Mouse (Mus musculus): ENCODE measurements around the gene Tbc1d30. TPM values are rescaled to one million over a fixed set of nuclear protein-coding genes. Genes with fewer than 3 reads are reported as not detected.

The Tbc1d30 gene
- 5.6 TPM for polyA plus RNA-seq (2014; fragmentation: Illumina TruSeq; extraction: RNeasy Lipid Tissue Mini Kit (QIAGEN cat#74804); ENCODE audit: low replicate concordance)

DNA sequence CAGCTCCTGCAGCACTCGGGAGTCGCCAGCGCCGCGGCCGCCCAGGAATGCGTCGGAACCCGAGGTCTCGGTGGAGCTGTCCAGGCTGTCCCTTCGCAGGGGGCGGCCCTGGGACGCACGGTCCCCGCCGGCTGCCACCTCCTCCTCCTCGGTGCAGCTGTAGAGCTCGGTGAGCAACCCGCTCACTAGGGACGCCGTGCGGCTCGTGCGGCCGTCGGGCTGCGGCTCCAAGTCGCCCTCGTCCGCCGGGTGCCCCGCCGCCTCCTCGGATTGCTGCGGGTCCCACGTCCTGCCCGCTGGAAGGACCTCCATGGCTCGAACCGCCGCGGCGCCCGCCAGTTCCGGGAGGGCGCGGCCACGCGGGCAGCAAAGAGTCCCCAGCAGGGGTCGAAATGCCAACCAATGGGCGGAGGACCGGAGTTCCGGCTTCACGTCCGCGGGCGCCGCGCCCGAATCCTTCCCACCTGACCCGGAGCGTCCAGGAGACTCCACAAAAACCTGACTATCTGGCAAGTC lies at the start of gene Tbc1d30:
TSS of gene Tbc1d30 (minus strand) at position 213 of the 516 bp plus-strand sequence.

DNA sequence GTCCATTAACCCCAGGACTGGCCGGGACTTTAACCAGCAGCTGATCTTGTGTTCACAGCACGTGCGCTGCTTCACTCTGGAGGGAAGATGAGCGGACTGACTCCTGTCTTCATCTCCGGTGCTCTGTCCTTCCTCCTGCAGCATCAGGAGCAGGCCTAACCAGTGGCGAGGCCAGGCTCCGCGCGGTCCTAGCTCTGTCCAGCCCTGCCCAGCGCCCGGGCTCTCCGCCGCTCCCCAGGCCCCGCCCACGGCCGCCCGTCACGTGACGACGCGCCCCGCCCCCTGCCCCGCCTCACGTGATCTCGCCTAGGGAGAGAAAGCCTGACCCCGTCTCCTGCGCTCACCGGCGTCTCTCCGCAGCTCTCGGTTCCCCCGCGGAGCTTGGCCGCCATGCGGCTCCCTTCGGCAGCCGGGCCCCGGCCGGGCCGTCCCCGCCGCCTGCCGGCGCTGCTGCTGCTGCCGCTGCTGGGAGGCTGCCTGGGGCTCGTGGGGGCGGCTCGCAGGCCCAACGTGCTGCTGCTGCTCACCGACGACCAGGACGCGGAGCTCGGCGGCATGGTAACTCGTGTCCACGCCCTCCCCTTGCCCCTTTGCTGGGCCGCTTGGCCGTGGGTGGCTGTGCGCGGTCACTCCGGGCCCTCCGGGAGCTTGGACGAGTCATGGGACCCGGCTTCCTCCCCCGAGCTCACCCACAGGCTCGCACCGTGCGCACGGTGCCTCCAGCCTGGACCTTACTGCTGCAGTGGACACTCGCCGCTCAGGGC lies 13.9 kb upstream of the Tbc1d30 start, which contains the start of gene Gns:
TSS of gene Gns (plus strand) at position 290 of the 764 bp plus-strand sequence.

Other genes with a start within 250 kb of the Tbc1d30 start
- 40.1 TPM for gene Gns, start 13.8 kb upstream of the Tbc1d30 start, polyA plus RNA-seq (2014; fragmentation: Illumina TruSeq; extraction: RNeasy Lipid Tissue Mini Kit (QIAGEN cat#74804); ENCODE audit: low replicate concordance)
- 36.6 TPM for gene Rassf3, start 125.1 kb upstream of the Tbc1d30 start, polyA plus RNA-seq (2014; fragmentation: Illumina TruSeq; extraction: RNeasy Lipid Tissue Mini Kit (QIAGEN cat#74804); ENCODE audit: low replicate concordance)
- gene Tbk1, start 235.5 kb upstream of the Tbc1d30 start, polyA plus RNA-seq (2014; fragmentation: Illumina TruSeq; extraction: RNeasy Lipid Tissue Mini Kit (QIAGEN cat#74804); ENCODE audit: low replicate concordance) = 197 TPM

All from small intestine, adult 10 weeks (tissue).